Mouse (Mus musculus) small intestine, adult 10 weeks (tissue): ENCODE data around the gene Naa35. TPM values are rescaled to one million over a fixed set of nuclear protein-coding genes. Genes with fewer than 3 reads are reported as not detected.

Source experiments
- polyA plus RNA-seq: library from polyadenylated mRNA; stranded (reverse); fragments of 350-450 nt; fragmentation: Illumina TruSeq; extraction: RNeasy Lipid Tissue Mini Kit (QIAGEN cat#74804); gene quantifications from one replicate; pipeline ENCODE4 v1.2.3, GENCODE M21; 2014; ENCODE audit warnings: low replicate concordance

Gene Naa35
- 256 TPM for polyA plus RNA-seq

GRCm38 (mm10) chr13:59584947-59585647 is at the start of gene Naa35, which contains the start of gene Agtpbp1:
TSS of gene Naa35 (plus strand) at chr13:59585259.
TSS of gene Agtpbp1 (minus strand) at chr13:59585227.

GRCm38 (mm10) chr13:59675151-59676011 is 90.3 kb downstream of the Naa35 start, which contains the start of gene Golm1:
TSS of gene Golm1 (minus strand) at chr13:59675811.

Other genes with a start within 250 kb of the Naa35 start
- 12.4 TPM for gene Agtpbp1, start within 50 bp of the Naa35 start, polyA plus RNA-seq
- 72.8 TPM for gene Golm1, start 90.6 kb downstream of the Naa35 start, polyA plus RNA-seq
- not detected for gene 4921517D22Rik, start 108.8 kb downstream of the Naa35 start, polyA plus RNA-seq
- not detected for gene Spata31d1a, start 125.1 kb downstream of the Naa35 start, polyA plus RNA-seq
- gene Spata31d1b, start 127.0 kb downstream of the Naa35 start, polyA plus RNA-seq: not detected
- not detected for gene Spata31d1d, start 146.5 kb downstream of the Naa35 start, polyA plus RNA-seq
- not detected for gene 1700014D04Rik, start 161.5 kb downstream of the Naa35 start, polyA plus RNA-seq
- 90.1 TPM for gene Isca1, start 184.6 kb downstream of the Naa35 start, polyA plus RNA-seq
- not detected for gene Gm49354, start 197.0 kb downstream of the Naa35 start, polyA plus RNA-seq
- gene Tut7, start 237.9 kb downstream of the Naa35 start, polyA plus RNA-seq: 228 TPM